Mouse (Mus musculus) adrenal gland, postnatal 14 days (tissue): ENCODE data around the gene Zfyve9. TPM values are rescaled to one million over a fixed set of nuclear protein-coding genes. Genes with fewer than 3 reads are reported as not detected.
A peak's percentile ranks its signal among the peaks of the same experiment; 100 is the strongest.

Source experiments
- DNase-seq: peaks from one replicate; pipeline ENCODE4 v3.0.0; 2021; ENCODE audit warnings: mixed read lengths
- long read RNA-seq, 2 experiments: library from polyadenylated mRNA; stranded (forward); transcript quantifications; one replicate each; pipeline ENCODE4 v2.0.0; 2021
- total RNA-seq: library from RNA; stranded (reverse); gene quantifications from 2 replicates; pipeline ENCODE4 v1.2.3, GENCODE M21; 2021

Gene Zfyve9
- total RNA-seq: 22.7 and 24.0 TPM in 2 replicates
- long read RNA-seq, experiment 1, full-length matches to known transcripts: 1 of 4 reads
- long read RNA-seq, experiment 1, partial matches to known transcripts: 0 of 4 reads
- long read RNA-seq, experiment 1, other reads (novel, unspliced or antisense): 3 of 4 reads
- long read RNA-seq, experiment 2, partial matches to known transcripts: 2 of 3 reads
- long read RNA-seq, experiment 2, other reads (novel, unspliced or antisense): 1 of 3 reads

- DNase-seq: peak; percentile 89
These were observed at the start of gene Zfyve9 for GRCm38 (mm10) chr4:108780057-108780863. Gene Zfyve9, minus strand, starts transcription at chr4:108780798.

DNA sequence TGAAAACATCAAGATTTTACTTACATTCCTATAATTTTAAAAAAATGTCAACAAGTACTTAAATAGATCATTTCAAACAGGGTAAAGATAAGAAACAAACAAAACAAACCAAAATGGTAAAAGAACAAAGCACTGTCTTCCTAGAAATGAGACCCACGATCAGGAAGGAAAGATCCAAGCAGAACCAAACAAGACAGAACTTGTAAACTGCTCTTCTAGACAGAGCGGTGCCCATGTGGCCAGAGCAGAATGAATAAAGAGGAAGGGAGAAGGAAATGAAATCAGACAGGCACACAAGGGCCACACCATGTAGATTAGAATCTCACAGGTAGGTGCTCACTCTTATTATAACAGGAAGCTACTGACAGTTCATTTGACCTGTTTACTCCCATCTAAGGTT is 46.0 kb upstream of the Zfyve9 start:
- DNase-seq: no peak

- no peak for DNase-seq
These were observed 45.5 kb upstream of the Zfyve9 start for GRCm38 (mm10) chr4:108826096-108826495.

- DNase-seq: no peak
These were observed 45.1 kb upstream of the Zfyve9 start for GRCm38 (mm10) chr4:108825677-108826076.

- DNase-seq: no peak
These were observed 31.0 kb upstream of the Zfyve9 start for GRCm38 (mm10) chr4:108811550-108811949.

DNA sequence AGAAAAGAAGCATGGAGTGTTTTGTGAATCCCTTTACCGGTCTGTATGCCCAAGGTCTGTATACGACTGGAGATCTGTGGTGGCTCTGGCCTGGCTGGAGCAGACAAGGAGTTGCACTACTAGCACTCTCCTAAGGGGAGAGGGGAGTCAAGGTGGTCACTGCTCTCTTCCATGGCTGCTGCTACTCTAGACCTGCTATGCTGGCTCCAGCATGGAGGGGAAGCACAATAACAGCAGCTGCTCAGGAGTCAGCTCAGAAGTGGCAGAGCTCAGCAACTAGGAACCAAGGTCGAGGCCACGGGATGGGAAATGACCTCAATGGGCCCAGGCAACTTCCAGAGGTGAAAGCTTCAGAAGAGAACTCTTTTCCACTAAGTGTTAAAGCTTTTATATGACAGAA is 30.5 kb upstream of the Zfyve9 start:
- DNase-seq: peak; percentile 17

- no peak for DNase-seq
These were observed 22.9 kb upstream of the Zfyve9 start for GRCm38 (mm10) chr4:108803535-108803934.

GRCm38 (mm10) chr4:108798083-108798830 is 17.7 kb upstream of the Zfyve9 start:
- peak; percentile 84 for DNase-seq

GRCm38 (mm10) chr4:108796701-108797100 is 16.1 kb upstream of the Zfyve9 start:
- DNase-seq: no peak

- no peak for DNase-seq
These were observed 13.3 kb upstream of the Zfyve9 start for GRCm38 (mm10) chr4:108793941-108794340.

DNA sequence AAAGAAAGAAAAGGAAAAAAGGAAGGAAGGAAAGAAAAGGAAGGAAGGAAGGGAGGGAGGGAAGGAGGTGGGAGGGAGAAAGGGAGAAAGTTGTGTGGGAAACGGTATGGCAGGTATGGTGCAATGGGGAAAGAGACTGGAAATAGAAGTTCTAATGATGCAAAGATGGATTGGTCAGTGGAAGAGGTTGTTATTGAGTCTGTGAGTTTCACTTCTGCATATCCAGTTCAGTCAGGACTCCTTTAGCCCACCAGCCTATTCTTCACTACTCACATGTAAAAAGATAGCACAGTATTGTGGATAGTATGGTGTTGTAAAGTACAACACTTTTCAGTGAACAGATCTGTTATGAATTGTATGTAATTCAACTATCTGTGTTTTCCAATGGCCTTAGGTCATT is 9.9 kb upstream of the Zfyve9 start:
- DNase-seq: no peak

GRCm38 (mm10) chr4:108789258-108789936 is 8.8 kb upstream of the Zfyve9 start:
- no peak for DNase-seq

- DNase-seq: peak; percentile 37
These were observed 2.0 kb upstream of the Zfyve9 start for GRCm38 (mm10) chr4:108782421-108783085.

DNA sequence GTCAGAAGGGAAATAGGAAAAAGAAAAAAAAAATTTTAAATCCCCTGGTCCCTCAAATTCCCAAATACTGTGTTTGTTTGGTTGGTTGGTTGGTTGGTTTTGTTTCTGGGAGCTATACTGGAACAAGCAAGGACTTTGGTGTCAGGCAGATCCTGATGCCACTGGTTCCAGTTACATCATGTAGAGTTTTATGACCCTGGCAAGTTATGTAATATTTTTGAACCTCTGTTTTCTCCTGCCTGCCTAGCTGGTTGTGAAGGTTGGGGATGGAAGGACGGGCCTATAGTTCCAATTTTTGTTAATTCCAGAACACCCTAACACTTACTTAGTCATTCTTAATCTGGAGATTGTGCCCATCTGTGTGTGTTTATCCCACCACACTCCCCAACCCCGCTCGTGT is 998 bp upstream of the Zfyve9 start:
- DNase-seq: no peak

GRCm38 (mm10) chr4:108780864-108781205 is 237 bp upstream of the Zfyve9 start:
- DNase-seq: no peak

DNA sequence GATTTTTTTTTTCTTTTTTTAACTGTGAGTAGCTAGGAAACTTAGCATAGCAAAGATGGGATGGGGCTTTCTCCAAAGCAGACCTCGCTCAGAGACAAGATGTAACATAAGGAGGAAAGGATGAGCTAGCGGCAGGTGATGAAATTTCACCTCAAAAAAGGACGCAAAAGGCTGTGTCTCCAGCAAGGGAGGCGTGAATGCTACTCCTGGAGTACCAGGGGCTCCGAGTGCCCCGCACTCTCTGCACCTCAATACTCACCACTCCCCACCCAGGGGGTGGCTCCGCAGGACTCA is 888 bp downstream of the Zfyve9 start:
- no peak for DNase-seq

DNA sequence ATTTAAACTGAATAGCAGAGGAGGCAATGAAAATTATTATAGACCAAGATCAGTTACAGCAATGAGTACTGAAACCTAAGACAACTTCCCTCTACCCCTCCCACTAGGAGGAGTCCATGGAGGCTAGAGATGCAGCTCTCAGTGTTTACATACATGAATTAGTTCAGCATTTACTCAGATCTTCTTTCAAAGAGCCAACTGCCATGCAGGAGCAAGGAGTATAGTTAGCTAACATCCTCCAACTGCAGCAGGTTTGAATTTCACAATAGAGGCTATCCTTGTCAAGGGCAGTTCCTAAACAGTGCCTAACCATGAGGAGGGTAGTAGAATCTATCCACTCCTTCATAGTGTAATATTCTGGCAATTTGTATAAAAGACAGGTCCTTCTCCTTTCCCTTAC is 12.1 kb downstream of the Zfyve9 start:
- DNase-seq: no peak

GRCm38 (mm10) chr4:108759583-108759982 is 21.0 kb downstream of the Zfyve9 start:
- no peak for DNase-seq

DNA sequence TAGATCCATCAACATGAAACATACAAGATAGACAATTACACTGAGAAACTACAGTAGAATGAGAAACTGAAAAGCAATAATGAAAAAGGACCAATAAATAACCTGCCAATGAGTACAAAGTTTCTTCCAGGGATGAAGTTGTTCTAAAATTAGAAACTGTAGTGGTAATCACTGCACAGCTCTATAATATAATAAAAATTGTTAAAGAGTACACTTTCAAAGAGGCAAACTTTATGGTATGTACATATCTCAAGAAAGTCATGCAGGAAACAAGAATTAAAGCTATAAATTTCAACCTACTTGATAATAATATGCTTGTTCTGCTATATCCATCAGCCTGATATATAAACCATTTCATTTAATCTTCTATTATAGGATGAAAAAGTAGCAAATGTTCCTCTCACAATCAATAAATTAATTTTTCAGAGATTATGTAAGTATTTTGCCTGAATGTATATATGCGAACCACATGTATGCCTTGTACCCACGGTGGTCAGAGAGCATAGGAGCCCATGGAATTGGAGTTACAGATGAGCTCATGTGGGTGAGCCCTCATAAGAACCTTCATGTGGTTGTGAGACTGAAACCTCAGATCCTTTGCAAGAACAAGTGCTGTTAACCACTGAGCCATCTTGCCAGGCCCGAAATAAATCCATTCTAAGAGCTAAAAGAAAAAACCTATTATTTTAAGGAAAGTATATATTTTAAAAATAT is 34.3 kb downstream of the Zfyve9 start:
- DNase-seq: no peak

DNA sequence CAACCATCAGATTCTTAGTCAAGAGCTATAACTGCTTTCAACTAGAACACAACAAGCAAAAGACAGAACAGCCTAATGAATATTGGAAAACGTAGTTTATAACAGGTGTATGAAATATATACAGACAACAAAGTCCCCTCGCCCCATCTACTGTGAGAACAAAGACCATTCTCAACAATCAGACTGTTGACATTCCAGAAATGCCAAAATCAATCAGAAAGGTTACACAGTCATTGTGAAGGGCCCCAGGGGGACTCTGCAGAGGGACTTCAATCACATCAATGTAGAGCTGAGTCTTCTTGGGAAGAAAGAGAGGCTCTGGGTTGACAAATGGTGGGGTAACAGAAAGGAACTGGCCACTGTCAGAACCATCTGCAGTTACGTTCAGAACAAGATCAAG is 49.0 kb downstream of the Zfyve9 start:
- DNase-seq: no peak

DNA sequence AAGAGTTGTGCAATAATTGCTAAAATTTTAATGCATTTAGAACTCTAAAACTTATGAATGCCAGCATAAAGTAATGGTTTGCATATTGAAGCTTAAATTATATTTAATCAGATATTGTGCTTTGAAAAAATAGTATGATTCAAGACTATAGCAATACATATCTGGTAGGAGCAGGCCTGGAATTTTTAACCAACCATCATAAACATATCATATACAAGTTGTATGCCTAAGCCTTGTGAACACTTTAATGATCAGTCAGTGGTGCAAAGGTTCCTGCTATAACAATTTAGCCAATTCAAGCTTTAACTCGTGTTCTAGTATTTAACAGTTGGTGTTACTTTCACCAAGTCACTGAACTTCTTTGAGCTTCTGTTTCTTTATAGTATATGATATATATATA is 50.1 kb downstream of the Zfyve9 start:
- DNase-seq: no peak

- DNase-seq: no peak
These were observed 56.5 kb downstream of the Zfyve9 start for GRCm38 (mm10) chr4:108724102-108724501.
